Comparison of ENCODE assay signal across 1 mouse cellular context in genomic region chr10:80756509-80756908, GRCm38 (mm10).
TF ChIP-seq lines count a peak whose summit lies in the region.

No protein-coding gene starts in this region.

TF ChIP-seq in CH12.LX, 34 proteins besides CTCF, POLR2A, EP300 and RAD21:
- TF ChIP-seq PAX5 (IDR thresholded peaks at IDR 0.05; ENCODE audit: low read length) = no peak
- TF ChIP-seq HCFC1 (IDR thresholded peaks at IDR 0.05; ENCODE audit: low read depth, low read length) = no peak
- no peak for TF ChIP-seq SMC3 (IDR thresholded peaks at IDR 0.05; ENCODE audit: low read depth, low read length)
- no peak for TF ChIP-seq TCF12 (IDR thresholded peaks at IDR 0.05; ENCODE audit: low read depth, low read length)
- TF ChIP-seq KAT2A (IDR thresholded peaks at IDR 0.05; ENCODE audit: insufficient replicate concordance, low read length) = no peak
- no peak for TF ChIP-seq ZNF384 (IDR thresholded peaks at IDR 0.05; ENCODE audit: low read depth, low read length)
- no peak for TF ChIP-seq MEF2A (IDR thresholded peaks at IDR 0.05; ENCODE audit: borderline replicate concordance, low read depth, low read length)
- no peak for TF ChIP-seq TBP (conservative IDR thresholded peaks at IDR 0.05; ENCODE audit: low read depth, low read length)
- no peak for TF ChIP-seq ELF1 (IDR thresholded peaks at IDR 0.05; ENCODE audit: low read depth, low read length)
- TF ChIP-seq USF2 (conservative IDR thresholded peaks at IDR 0.05; ENCODE audit: low read depth, low read length) = no peak
- TF ChIP-seq MXI1 (IDR thresholded peaks at IDR 0.05; ENCODE audit: low read depth, low read length) = no peak
- no peak for TF ChIP-seq NRF1 (IDR thresholded peaks at IDR 0.05; ENCODE audit: low read depth, low read length)
- TF ChIP-seq E2F4 (IDR thresholded peaks at IDR 0.05; ENCODE audit: insufficient replicate concordance, low read depth, low read length) = no peak
- no peak for TF ChIP-seq UBTF (IDR thresholded peaks at IDR 0.05; ENCODE audit: low read depth, low read length)
- TF ChIP-seq POLR2AphosphoS2 (IDR thresholded peaks at IDR 0.05; ENCODE audit: low read depth, low read length) = no peak
- TF ChIP-seq NELFE (IDR thresholded peaks at IDR 0.05; ENCODE audit: low read depth, low read length) = no peak
- TF ChIP-seq BHLHE40 (IDR thresholded peaks at IDR 0.05; ENCODE audit: low read depth, low read length) = no peak
- no peak for TF ChIP-seq GABPA (IDR thresholded peaks at IDR 0.05; ENCODE audit: insufficient replicate concordance, low read depth, low read length)
- TF ChIP-seq CHD1 (IDR thresholded peaks at IDR 0.05; ENCODE audit: low read depth, low read length) = no peak
- TF ChIP-seq RCOR1 (conservative IDR thresholded peaks at IDR 0.05; ENCODE audit: low read depth, low read length) = no peak
